Mouse (Mus musculus): ENCODE measurements around the gene Tnfrsf13c. TPM values are rescaled to one million over a fixed set of nuclear protein-coding genes. Genes with fewer than 3 reads are reported as not detected.
"Not testable (repeated sequence)": the region's sequence is repeated elsewhere in the genome, so short reads cannot be mapped to it uniquely, and the experiment has no call there.

Gene Tnfrsf13c
- total RNA-seq (2021): 1 to 10 TPM in 1 of 2 experiments, under 1 TPM in 1; 0.69 to 1.0 TPM
- long read RNA-seq: 0 reads

- peak in 1 of 2 experiments; percentile 50 for DNase-seq (ENCODE audit: low spot score in 2 of 2)
Observed at GRCm38 (mm10) chr15:82223657-82224601, at the start of gene Tnfrsf13c. TSS of gene Tnfrsf13c (minus strand) at chr15:82224369.

GRCm38 (mm10) chr15:82272295-82272694 is 48.1 kb upstream of the Tnfrsf13c start:
- DNase-seq (ENCODE audit: low spot score in 2 of 2): no peak

- DNase-seq (ENCODE audit: low spot score in 2 of 2): peak; percentile 82 to 87
Observed at GRCm38 (mm10) chr15:82271201-82271600, 47.0 kb upstream of the Tnfrsf13c start.

- no peak for DNase-seq (ENCODE audit: low spot score in 2 of 2)
Observed at GRCm38 (mm10) chr15:82268783-82269182, 44.6 kb upstream of the Tnfrsf13c start.

GRCm38 (mm10) chr15:82268185-82268584 is 44.0 kb upstream of the Tnfrsf13c start:
- DNase-seq (ENCODE audit: low spot score in 2 of 2): peak; percentile 64 to 73

DNA sequence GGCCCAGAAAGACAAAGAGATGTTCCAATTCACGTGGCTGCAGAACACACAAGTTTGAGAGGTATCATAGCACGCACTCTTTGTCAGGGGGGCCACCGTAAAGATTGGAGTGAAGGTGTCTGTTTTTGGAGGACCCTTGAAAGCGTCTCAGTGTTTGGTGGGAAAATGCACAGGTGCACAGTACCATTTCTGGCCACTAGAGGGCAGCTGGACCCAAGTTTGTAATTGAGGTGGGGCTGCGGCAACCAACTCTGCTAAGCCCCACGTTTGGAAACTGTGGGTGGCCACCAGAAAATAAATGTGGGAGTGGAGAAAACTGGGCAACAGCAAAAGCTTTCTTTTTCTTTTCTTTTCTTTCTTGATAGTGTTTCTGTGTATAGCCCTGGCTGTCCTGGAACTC is 42.2 kb upstream of the Tnfrsf13c start:
- peak; percentile 79 to 83 for DNase-seq (ENCODE audit: low spot score in 2 of 2)

GRCm38 (mm10) chr15:82259510-82259909 is 35.3 kb upstream of the Tnfrsf13c start:
- DNase-seq (ENCODE audit: low spot score in 2 of 2): peak; percentile 82 to 83

GRCm38 (mm10) chr15:82255944-82256383 is 31.8 kb upstream of the Tnfrsf13c start:
- peak; percentile 79 to 81 for DNase-seq (ENCODE audit: low spot score in 2 of 2)

- DNase-seq (ENCODE audit: low spot score in 2 of 2): peak in 1 of 2 experiments; percentile 35
Observed at GRCm38 (mm10) chr15:82255248-82255647, 31.1 kb upstream of the Tnfrsf13c start.

DNA sequence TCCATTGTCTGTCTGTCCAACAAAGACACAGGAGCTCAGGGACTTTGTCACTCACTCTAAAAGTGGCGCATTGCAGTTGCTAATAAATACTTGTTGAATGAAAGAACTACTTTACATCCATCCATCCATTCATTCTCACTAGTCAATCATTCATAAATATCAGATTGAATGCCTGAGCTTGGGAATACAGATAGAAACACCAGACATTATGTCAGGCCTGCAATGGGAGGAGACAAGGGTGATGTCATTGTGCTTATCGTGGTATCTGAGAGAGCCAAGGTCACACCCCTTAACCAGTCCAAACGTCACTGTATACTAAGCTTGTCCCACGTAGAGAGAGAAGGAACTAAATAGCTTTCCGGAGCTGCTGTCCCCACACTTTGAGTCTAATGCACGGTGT is 27.9 kb upstream of the Tnfrsf13c start, which contains the start of gene 1500009C09Rik:
1500009C09Rik (plus strand) TSS at position 301 of the 400 bp plus-strand sequence.
- no peak for DNase-seq (ENCODE audit: low spot score in 2 of 2)

- no peak for DNase-seq (ENCODE audit: low spot score in 2 of 2)
Observed at GRCm38 (mm10) chr15:82251579-82251978, 27.4 kb upstream of the Tnfrsf13c start.

DNA sequence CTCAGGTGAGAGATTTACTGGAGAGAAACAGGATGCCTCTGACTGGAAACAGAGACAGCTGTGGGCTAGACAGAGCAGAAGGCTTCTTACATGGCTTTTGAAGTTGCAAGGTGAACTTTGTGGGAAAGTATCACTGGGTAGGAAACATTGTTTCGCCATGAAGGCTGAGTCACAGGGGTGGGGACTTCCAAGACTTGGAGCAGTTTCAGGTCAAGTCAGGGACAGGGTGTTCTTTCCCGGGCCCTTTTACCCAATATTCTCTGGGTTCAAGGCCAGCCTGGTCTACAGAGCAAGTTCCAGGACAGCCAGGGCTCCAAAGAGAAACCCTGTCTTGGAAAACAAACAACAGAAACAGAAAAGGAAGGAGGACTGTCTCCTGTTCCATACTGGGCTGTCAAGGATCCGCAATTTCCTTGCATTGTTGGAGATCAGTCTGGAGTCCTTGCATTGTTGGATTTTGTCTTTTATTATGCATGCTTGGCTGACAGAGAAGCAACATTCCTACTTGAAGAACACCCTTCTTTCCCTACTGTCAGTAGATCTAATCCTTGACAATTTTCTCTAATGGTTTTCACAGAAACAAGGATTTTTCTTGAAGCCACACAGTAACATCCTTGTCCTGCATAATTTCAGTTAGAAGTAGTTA is 23.1 kb upstream of the Tnfrsf13c start:
- DNase-seq (ENCODE audit: low spot score in 2 of 2): no peak

DNA sequence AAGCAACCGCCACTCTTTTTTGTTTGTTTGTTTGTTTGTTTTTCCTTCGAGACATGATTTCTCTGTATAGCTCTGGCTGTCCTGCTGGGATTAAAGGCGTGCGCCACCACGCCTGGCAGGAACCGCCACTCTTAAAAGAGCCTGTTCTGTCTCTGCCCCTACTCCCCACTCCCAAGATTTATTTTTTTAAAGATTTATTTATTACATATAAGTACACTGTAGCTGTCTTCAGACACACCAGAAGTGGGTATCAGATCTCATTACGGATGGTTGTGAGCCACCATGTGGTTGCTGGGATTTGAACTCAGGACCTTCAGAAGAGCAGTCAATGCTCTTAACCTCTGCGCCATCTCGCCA is 20.6 kb upstream of the Tnfrsf13c start:
- not testable (repeated sequence) for DNase-seq (ENCODE audit: low spot score in 2 of 2)

DNA sequence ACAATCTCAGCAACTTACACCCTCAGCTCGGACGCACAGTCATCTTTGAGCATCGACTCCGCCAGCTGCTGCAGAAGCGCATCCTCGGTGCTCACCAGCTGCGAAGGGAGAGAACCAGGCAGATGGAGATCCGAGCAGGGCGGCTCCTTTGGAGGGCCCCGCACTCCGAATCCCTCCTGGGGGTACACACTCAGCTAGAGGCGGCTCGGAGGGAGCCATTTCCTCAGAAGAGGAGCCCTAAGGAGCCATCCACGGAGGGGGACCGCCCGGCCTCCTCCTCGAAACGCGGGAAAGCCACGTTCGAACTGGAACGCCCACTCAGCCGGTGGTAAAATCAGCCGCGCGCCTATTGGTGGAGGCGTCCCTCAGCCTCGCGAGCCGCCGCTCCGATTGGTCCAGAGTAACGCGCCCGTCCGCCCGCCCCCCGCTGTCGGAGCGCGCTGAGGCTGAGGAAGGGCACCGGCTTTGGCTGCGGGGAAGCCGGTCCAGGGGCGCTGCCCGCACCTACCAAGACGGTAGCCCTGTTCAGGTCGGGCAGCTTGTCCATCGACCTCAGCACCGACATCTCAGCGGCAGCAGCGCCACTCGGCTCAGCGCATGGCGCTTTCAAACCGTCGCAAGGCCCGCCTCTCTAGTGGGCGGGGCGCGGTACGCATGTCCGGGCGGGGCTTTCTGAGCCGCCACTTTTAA is 20.1 kb upstream of the Tnfrsf13c start, which contains the start of gene Cenpm:
Cenpm (minus strand) TSS at position 634 of the 690 bp plus-strand sequence.
- peak; percentile 94 to 95 for DNase-seq (ENCODE audit: low spot score in 2 of 2)

- DNase-seq (ENCODE audit: low spot score in 2 of 2): no peak
Observed at GRCm38 (mm10) chr15:82243742-82244114, 19.6 kb upstream of the Tnfrsf13c start.

DNA sequence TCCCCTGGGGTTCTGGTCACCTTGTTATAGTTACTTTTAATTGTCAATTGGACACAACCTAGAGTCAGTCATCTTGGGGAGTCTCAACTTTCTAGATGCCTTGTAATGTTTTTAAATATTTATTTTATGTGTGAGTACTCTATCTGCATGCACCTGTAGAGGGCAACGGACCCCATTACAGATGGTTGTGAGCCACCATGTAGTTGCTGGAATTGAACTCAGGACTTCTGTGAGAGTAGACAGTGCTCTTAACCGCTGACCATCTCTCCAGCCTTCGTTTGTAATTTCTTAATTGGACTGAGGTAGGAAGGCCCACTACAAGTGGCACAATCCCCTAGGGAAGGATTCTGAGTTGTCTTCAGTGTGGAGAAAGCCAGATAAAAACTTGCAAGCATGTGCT is 19.1 kb upstream of the Tnfrsf13c start:
- DNase-seq (ENCODE audit: low spot score in 2 of 2): no peak

DNA sequence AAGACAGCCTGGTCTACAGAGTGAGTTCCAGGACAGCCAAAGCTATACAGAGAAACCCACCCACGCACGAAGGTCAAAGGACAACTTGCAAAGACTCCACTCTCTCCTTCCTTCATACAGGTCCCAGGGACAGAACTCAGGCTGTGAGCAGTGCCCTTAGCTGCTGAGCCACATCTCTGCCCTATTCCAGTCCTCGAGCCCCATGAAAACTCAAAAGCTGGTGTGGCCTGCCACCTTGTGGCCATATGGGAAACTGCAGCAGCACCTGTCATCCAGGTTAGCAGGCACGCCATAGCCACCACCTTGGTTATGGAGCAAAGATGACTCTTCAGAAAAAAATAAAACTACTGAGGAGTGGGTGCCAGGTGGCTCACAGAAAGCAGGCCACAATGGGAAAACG is 12.4 kb upstream of the Tnfrsf13c start:
- peak; percentile 85 to 90 for DNase-seq (ENCODE audit: low spot score in 2 of 2)

GRCm38 (mm10) chr15:82235661-82236060 is 11.5 kb upstream of the Tnfrsf13c start:
- DNase-seq (ENCODE audit: low spot score in 2 of 2): no peak

DNA sequence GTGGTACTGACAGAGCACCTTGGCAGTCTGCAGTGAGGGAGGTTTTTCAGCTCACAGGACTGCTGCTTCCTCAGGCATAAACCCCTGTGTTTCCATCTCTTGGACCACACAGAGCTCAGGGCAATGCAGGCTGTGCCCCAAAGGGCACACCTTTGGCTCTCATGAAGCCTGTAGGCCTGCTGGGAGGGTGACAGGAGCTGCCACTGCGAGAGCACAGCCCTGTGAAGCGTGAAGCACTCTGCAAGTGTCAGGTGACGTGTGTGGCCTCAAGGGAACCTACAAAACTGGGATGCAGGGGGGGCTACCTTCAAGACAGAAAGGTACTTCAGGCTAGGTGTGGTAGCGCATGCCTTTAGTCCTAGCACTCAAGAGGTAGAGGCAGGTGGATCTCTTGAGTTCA is 8.5 kb upstream of the Tnfrsf13c start:
- no peak for DNase-seq (ENCODE audit: low spot score in 2 of 2)

- peak; percentile 57 to 66 for DNase-seq (ENCODE audit: low spot score in 2 of 2)
Observed at GRCm38 (mm10) chr15:82231591-82232378, 7.6 kb upstream of the Tnfrsf13c start.

- DNase-seq (ENCODE audit: low spot score in 2 of 2): no peak
Observed at GRCm38 (mm10) chr15:82231100-82231499, 6.9 kb upstream of the Tnfrsf13c start.

Data from layer of hippocampus, postnatal 10 days (tissue).